Mouse (Mus musculus): ENCODE data around the gene Col25a1.

The Col25a1 gene

DNA sequence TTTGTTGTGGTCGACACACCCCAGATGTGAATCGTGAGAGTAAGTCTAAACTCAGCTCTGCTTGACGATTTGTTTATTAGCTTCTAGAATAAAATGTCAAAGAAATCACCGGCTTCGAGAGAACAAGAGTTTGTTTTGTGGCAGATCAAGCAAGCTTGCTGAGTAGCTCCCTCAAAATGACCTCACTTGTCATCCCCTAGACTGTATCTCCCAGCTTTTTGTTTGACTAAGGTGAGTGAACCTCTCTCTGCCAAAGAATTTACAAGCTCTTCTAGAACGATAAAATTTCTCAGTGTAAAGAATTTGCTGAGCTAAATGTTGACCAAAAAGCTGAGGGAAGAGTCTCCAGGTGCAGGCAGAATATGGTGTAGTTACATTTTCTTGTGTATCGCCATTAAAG, 125.3 kb downstream of the Col25a1 start:
- DNase-seq = no peak

- no peak for DNase-seq
Observed at GRCm38 (mm10) chr3:130259670-130260069, 128.4 kb downstream of the Col25a1 start.

DNA sequence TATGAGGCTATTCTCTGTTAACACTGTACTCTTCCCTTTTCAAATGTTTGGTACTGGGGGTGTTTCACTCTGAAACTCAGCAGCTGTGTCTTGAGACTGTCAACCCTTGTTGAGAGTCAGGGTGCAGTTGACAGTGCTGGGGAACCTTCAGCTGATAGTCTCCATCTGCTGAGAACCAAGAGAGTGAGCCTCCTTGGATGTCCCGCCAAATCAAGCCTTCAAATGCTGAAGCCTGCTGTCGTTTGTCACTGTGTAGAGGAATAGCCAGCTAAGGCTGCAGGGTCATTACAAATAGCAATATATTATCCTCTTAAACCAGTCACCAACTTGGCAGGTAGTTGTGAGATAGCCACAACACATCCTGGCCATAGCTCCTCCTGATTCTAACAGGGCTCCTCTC, 129.0 kb downstream of the Col25a1 start:
- DNase-seq = no peak

DNA sequence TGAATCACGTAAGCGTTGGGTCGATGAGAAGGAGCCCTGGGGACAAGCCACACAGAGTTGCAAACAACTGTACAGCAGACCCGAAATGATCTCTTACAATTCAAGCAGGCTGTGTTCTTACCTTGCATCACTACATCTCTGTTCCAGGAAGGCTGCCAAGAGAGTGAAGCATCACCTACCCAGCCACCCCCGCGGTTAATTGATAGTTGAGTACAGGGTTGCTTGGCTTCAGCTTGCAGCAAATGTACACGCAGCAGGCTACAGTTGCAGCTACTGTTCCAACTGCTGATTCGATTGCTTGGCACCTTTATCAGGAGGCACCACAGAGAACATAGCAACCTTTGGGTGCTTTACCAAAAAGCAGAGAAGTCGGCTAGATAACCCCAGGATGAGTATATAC, 133.8 kb downstream of the Col25a1 start:
- DNase-seq = no peak

- no peak for DNase-seq
Observed at GRCm38 (mm10) chr3:130270509-130270908, 139.2 kb downstream of the Col25a1 start.

- DNase-seq = no peak
Observed at GRCm38 (mm10) chr3:130273949-130274348, 142.6 kb downstream of the Col25a1 start.

DNA sequence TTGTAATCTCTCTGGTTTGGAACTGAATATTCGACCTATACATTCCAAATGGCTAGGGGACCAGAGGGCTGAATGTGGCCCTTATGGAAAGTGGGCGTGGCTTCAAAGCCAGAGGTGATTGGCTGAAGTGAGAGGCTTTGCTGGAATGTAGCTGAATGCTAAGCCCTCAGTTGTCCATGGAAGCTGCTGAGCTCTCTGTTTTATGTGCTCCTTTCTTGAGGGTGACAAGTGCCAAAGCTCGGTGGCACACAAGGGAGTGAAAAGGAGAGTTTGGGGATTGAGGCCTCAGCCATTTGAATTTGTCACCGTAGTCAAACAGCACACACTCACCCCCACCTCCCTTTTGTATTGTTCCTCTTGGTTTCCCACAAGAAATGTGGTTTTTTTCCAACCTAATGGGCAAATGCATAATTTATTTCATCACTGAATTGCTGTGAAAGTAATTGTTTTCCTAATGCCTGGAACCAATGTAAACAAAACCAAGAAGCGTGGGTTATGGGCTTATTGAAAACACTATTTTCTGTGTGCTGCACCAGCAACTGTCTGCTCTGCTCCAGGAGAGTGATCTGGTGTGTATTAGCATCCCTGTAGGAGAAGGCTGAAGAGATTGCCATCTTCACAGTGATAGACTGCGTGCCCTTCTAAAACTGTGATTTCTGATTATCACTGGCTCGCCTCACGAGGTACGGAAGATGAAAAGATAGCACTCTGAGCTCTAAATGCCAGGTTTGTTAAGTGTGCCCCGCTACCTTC, 147.2 kb downstream of the Col25a1 start:
- no peak for DNase-seq

GRCm38 (mm10) chr3:130283011-130283760, 151.9 kb downstream of the Col25a1 start:
- DNase-seq = no peak

DNA sequence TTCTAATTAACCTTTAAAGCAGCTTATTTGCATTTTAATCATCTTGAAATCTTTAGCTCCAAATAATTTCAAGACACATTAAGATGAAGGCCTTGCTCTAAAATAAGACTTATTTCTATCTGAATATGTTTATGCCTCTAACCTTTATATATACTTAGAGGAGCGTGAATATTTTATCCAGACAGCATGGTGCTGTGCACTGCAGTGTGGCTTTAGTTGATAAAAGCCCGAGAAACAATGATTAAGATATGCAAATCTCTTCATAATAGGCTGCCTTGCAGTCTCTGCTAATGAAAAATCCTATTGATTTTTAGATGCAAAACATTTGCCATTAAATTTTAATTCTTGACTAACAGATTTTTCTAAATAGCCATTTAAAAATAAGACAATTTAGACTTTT, 156.8 kb downstream of the Col25a1 start:
- no peak for DNase-seq

DNA sequence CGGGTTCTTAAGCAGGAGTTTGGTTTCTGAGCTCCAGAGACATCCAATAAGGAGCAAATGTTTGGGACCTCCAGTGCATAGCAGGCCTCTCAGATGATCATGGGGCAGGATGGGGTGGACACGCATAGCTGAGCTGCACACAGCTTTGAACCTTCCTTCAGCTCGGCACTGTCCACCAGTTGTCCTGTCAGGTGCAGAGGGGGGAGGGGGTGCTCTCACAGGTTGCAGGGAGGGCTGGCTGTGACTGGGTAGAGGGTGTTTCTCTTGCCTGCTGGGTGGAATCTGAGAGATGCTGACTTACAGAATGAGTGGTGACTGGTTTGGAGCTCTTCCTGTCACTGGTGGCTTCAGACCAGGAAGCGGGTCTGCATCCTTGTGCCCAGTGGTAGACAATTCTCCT, 157.5 kb downstream of the Col25a1 start:
- DNase-seq = no peak

DNA sequence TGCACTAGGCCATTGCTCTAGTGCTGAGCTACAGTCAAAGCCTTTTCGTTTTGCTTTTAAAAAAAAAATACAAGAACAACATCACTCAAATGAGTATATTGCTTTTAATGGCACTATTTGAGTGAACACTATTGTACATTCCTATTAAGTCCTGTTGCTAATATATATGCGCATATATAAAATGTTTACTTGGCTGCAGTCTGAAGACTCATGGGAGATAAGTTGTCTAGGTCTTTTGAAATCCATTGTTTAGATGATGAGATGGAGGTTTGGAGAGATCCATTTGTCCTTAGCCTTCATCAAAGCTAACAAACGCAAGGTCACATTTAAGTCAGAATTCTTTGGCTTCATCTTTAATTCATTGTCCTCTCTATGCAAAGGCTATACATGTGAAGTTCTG, 157.9 kb downstream of the Col25a1 start:
- DNase-seq = no peak

DNA sequence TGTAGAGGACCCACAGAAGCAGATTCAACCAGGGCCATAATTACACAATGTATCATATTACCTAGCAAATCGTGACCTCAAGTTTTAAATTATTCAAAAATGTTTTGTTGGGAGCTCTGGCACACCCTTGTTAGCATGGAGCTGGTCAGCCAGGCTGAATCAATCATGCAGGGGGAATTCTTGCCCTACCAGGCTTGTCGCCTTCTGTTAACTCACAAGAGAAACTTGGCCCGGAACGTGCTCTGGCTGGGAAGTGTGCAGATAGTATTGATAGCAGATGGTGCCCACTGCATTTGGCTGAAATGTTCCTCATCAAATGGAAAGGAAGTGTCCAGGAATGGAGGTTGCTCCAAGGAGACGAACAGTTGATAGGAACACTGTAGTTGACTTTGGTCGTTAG, 158.9 kb downstream of the Col25a1 start:
- no peak for DNase-seq

GRCm38 (mm10) chr3:130290672-130291071, 159.4 kb downstream of the Col25a1 start:
- no peak for DNase-seq

DNA sequence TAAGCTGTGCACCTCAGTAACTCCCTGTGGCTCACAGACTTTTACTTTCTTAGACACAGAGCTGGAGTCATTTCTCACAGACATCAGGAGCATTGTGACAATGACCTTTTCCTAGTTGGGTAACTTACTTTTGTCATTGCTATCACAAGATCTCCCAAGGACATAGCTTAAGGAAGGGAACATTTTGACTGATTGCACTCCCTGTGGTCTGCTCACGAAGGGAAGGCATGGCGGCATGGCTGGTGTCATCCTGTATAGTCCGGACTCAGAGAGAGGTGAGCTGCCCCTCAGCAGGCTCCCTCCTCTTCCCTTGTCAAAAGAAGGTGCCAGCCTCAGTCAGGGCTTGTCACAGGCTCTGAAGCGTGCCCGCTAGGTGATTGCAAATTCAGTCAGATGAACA, 160.6 kb downstream of the Col25a1 start:
- no peak for DNase-seq

- DNase-seq = no peak
Observed at GRCm38 (mm10) chr3:130300530-130300929, 169.2 kb downstream of the Col25a1 start.

GRCm38 (mm10) chr3:130303597-130303996, 172.3 kb downstream of the Col25a1 start:
- no peak for DNase-seq

DNA sequence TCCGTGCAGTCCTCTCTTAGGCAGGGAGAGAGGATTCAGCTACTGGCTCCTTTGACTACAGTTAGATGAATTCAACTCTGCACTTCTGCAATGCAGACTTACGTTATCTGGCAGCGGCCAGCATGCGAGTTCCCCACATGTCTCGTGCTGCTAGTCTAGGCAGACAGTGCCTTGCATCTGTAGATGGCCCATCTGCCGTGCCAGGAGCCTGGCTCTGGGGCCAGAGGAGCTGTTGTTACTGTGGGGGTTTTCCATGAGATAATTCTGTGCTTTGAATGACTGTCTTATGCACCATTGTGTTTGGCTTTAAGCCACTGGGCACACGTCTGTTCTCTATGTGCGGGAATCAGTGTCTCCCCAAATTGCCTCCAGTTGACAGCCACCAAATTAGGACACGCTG, 173.5 kb downstream of the Col25a1 start:
- no peak for DNase-seq

- no peak for DNase-seq
Observed at GRCm38 (mm10) chr3:130305686-130306085, 174.4 kb downstream of the Col25a1 start.

GRCm38 (mm10) chr3:130309277-130309676, 178.0 kb downstream of the Col25a1 start:
- no peak for DNase-seq

DNA sequence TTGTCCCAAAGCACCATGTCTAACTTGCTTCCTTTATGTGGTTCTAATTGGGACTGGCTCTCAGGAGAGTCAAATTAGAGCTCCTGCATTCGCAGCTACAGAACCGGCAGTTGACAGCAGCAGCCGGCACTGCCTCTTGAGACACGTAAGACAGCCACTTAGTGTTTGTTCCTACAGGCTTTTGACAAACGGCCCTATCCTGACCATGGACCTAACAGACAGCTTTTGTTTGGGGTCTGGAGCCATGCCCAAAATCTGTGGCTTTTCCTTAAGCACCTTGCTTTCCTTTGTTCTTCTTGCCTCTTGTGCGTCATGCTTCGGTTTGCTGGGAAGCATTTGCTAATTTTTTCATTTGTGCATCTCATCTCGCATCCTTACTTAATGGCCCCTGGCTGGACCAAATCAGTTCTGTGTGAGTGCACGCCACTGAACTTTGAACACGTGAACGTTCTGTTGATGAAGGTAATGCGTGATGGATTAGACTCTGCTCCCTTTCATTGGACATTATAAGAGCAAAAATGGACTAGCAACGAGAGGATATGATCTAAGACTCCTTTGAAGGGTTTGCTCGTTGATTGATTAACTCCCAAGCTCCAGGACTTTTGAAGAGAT, 179.5 kb downstream of the Col25a1 start:
- no peak for DNase-seq

GRCm38 (mm10) chr3:130313246-130313645, 181.9 kb downstream of the Col25a1 start:
- no peak for DNase-seq

GRCm38 (mm10) chr3:130327039-130328015, 196.0 kb downstream of the Col25a1 start:
- no peak for DNase-seq

DNA sequence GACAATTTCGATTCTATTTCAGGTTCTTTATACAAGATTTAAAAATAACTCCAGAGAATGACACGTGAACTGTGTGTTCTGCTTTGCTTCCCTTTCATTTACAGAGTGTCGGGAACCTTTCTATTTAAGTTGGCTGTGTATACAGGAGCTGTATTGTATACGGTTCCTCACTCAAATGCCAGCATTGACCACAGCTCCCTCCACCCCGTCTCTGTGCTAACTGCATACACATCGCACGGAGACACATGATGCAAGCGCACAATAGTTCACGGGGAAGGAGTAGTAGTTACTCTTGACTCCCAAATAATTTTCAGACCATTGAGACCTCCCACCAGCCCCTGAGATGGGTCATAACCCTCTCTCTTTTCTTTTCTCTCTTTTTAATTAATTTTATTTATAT, 197.6 kb downstream of the Col25a1 start:
- no peak for DNase-seq

Measured in lung, postnatal 14 days (tissue).